Mouse (Mus musculus): Measurements from ENCODE around the gene Olfr472. TPM values are rescaled to one million over a fixed set of nuclear protein-coding genes. Genes with fewer than 3 reads are reported as not detected.
A peak's percentile ranks its signal among the peaks of the same experiment; 100 is the strongest.

Gene Olfr472
- not detected in 2 replicates for total RNA-seq (2017)

DNA sequence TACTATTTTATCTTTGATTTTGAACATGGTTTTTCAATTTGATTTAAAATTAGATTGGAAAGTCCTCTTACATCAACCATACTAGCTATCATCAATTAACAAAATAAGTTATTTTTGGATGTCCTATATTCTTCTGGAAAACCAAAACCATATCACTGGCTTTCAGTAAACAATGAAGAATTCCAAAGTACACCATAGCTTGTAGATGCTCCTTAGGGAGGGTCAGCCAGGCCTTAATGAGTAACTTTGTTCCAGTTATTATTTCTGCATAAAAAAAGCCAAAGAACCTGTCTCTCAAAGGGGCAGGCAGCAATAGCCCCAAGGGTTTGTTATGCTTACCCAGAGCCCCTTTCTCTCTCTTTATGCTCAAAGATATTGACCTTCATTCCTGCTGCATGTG, at the start of gene Olfr472:
TSS of gene Olfr472 (plus strand) at position 301 of the 400 bp plus-strand sequence.
- ATAC-seq (replicated peaks; ENCODE audit: low read depth, poor library complexity, severe bottlenecking) = no peak

DNA sequence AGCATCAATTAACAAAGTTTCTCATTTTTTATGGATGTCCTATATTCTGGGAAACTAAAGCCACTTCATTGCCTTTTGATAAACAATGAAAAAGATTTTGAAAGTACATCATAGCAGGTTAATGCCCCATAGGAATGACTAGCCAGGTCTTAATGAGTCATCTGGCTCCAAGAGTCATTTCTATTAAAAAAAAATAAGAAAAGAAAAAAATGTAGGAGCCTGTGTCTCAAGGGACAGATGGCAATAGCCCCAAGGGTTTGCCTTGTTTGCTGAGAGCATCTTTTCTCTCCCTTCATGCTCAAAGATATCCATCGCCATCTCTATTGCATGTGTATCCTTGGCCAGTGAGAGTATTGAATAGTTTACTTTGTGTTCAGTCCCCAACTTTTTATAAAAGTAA, 32.4 kb downstream of the Olfr472 start, which contains the start of gene Olfr473:
TSS of gene Olfr473 (plus strand) at position 301 of the 400 bp plus-strand sequence.
- ATAC-seq (replicated peaks; ENCODE audit: low read depth, poor library complexity, severe bottlenecking) = no peak

DNA sequence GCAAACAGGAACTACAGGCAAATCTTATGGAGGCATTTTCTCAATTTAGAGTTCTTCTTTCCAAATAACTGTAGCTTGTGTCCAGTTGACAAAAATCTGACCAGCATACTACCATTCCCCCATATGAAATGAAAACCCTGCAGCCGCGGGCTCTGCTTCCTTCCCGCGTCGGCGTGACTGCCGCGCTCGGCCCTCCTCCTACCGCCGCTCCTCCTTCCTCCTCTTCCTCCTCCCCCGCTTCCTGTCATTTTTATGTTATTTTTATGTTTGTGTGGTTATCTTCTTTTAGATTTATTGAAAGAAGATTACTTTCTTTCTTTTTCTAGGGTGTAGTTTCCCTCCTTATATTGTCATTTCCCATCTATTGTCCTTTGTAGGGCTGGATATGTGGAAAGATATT, 54.8 kb downstream of the Olfr472 start:
- ATAC-seq (replicated peaks; ENCODE audit: low read depth, poor library complexity, severe bottlenecking) = 0 out of 2 replicates have a peak, but pooled peaks have one; percentile 36

DNA sequence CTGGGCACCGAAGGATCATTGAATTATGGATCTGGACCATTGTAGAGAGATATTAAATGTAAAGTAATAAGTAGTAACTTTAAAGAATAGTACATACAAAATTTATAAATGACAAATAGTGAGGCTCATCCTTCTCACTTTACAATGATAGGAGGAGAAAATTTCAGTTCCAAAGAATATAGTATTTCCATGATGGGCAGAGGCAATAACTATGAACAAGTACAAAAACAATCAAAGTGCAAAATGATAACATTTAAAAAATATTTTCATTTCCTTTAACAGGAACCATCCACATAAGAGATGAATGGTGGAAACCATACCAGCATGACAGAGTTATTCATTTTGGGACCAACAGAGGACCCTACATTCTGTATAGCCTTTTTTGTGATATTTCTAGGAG, 56.6 kb downstream of the Olfr472 start, which contains the start of gene Olfr474:
TSS of gene Olfr474 (plus strand) at position 301 of the 400 bp plus-strand sequence.
- ATAC-seq (replicated peaks; ENCODE audit: low read depth, poor library complexity, severe bottlenecking) = no peak

Other genes starting within 250 kb of the Olfr472 start
- gene Cyb5r2, start 139.9 kb upstream of the Olfr472 start, total RNA-seq (2017) = not detected in 2 replicates
- gene Ovch2, start 96.7 kb upstream of the Olfr472 start, total RNA-seq (2017) = not detected in 2 replicates
- gene Olfr467, start 85.6 kb upstream of the Olfr472 start, total RNA-seq (2017) = not detected in 2 replicates
- not detected in 2 replicates for gene Olfr469, start 72.4 kb upstream of the Olfr472 start, total RNA-seq (2017)
- not detected in 2 replicates for gene Olfr470, start 50.4 kb upstream of the Olfr472 start, total RNA-seq (2017)
- gene Olfr473, start 32.5 kb downstream of the Olfr472 start, total RNA-seq (2017) = not detected in 2 replicates
- not detected in 2 replicates for gene Olfr474, start 56.7 kb downstream of the Olfr472 start, total RNA-seq (2017)
- not detected in 2 replicates for gene Olfr476, start 66.9 kb downstream of the Olfr472 start, total RNA-seq (2017)
- gene Olfr477, start 88.8 kb downstream of the Olfr472 start, total RNA-seq (2017) = not detected in 2 replicates
- gene Olfr478, start 136.1 kb downstream of the Olfr472 start, total RNA-seq (2017) = not detected in 2 replicates
- gene Olfr479, start 152.8 kb downstream of the Olfr472 start, total RNA-seq (2017) = not detected in 2 replicates
- not detected in 2 replicates for gene Olfr480, start 169.4 kb downstream of the Olfr472 start, total RNA-seq (2017)
- gene Olfr481, start 182.0 kb downstream of the Olfr472 start, total RNA-seq (2017) = not detected in 2 replicates
- 0.09 and 0.15 TPM in 2 replicates for gene Olfr482, start 199.7 kb downstream of the Olfr472 start, total RNA-seq (2017)
- gene Olfr483, start 202.9 kb downstream of the Olfr472 start, total RNA-seq (2017) = not detected in 2 replicates
- not detected in 2 replicates for gene Olfr484, start 229.5 kb downstream of the Olfr472 start, total RNA-seq (2017)

Measured in common myeloid progenitor, adult 5-6 weeks (primary cell).